Mouse (Mus musculus): Measurements from ENCODE around the gene Ttpal.

The Ttpal gene

DNA sequence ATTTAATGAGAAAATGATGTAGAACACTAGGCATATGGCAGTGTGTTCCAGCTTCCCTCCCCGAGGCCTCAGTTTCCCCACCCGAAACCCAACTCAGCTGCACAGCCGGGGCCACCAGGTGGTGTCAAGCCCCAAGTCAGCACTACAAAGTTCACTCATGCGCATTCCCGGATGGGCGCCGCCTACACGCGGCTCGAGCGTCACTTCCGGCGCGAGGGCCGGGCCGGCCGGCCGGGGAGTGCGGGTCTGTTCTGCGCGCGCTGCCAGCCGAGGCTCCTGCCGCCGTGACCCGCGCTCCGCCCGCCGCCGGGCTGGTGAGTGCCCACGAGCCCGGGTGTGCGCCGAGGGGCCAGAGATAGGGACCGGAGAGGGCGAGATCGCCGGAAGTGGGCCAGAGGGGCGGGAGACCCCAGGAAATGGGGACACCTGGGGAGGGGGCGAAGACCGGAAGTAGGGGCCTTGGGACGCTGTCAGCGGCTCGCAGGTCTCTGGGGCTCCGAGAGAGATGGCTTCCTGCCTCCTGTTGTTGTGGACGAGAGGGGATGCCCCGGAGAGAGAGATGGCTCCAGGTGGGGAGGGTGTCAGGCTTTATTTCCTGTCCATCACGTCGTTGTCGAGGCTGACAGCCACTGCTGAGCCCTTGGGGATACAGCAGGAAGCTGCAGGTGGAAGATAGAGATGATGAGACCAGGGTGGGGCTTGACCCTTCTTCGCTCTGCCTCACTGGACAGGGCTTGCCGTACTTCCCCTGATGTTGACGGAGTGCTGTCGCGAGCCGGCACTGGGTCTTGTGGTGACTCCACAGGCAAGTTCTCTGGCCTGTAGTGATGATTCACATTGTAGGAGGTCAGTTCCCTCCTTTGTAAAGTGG, at the start of gene Ttpal:
Gene Ttpal (plus strand): TSS at position 214 of the 871 bp plus-strand sequence.
- in situ Hi-C loops (cut with MboI; ENCODE audit: low sequenced_read_pairs): no loop called here

DNA sequence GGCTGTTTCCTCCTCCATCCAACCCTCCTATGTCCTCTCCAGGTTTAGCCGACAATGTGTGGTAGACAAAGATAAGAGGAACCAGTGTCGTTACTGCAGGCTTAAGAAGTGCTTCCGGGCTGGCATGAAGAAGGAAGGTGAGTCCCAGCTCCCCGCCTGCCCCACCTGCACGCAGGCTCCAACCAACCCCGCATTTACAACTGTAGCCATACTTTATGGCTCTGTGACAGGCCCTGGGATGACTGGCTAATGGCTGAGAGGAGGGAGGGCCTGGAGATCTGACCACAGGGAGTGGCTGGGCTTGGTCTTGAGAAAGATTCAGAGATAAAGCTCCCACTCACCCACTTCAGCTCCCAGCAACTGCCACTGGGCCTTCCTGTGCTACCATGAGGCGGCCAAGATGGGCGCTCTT, 49.6 kb upstream of the Ttpal start:
- in situ Hi-C loops (cut with MboI; ENCODE audit: low sequenced_read_pairs): no loop called here

DNA sequence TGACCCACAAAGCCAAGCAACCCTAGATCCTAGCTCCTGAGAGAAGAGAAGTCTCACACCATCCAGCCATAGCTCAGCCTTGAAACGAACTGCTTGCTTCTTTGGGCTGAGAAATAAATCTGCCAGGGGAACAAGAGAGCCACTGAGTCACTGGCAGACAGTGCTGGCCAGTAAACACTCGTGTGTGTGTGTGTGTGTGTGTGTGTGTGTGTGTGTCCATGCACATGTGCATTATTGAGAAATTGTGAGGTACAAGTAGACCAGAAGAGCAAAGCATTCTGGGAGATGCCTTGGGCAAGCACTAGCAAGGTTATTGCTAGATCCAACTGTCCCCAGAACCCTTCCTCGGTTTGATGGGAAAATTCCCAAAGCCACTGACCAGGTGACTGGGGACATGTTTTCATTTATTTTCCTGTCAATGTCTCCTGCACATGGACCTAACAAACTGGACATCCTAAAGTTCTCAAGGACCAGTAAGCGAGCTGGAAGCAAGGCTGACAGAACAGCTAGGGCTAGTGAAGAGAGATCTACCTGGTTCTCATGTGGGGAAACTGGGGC, 47.6 kb upstream of the Ttpal start:
- in situ Hi-C loops (cut with MboI; ENCODE audit: low sequenced_read_pairs): no loop called here

DNA sequence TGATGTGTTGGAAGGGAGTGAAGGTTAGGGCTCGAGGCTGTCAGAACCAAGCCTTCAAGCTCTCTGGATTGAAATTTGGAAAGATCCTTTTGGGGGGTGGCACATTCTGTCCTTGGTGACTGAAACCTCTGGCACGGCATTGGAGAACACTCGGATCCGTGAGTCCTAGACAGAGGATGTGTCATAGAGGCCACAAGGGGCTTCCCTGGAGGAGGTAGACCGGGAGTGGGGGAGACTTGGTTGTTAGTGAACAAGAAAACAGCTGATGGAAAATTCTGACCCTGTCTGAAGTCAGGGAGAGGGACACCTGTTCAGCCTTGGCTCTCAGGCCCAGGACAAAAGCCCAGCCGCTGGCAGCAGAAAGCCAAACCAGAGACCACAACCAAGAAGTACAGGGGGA, 47.1 kb upstream of the Ttpal start:
- in situ Hi-C loops (cut with MboI; ENCODE audit: low sequenced_read_pairs): no loop called here

DNA sequence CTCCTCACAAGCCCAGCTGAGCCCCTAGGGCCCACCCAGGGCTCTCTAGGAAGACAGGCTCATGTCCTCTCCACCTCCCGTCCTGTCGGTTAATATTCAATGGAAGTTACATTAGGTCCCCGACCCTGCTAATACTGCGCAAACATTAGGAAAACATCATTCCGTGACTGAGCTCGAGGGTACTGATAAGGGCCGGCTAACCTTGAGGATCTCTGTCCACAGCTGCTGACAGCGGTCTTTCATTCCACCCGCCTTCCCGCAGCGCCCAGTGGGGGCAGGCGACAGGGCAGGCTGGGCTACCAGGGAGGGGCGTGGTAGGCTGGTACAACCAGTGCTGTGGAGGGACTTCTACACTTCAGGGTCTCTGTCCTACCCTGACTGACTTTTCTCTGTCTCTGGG, 46.7 kb upstream of the Ttpal start:
- in situ Hi-C loops (cut with MboI; ENCODE audit: low sequenced_read_pairs): no loop called here

DNA sequence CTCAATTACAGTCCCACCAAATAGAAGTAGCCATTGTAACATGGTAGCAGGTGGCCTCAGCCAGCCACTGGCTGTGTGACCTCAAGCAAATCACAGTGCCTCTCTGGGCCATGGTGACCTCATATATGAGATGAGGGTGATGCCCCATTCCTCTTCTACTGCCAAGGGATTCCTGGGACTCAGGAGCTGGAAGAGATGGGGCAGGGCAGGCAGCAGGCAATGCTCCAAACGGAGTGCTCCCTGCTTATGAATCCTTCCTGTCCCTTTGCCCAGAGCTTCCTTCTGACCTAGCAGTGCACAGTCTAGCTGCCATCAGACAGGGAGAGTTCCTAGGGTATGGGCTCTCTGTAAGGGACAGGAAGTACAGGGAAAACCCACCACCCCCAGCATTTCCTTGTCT, 43.6 kb upstream of the Ttpal start:
- in situ Hi-C loops (cut with MboI; ENCODE audit: low sequenced_read_pairs): no loop called here

DNA sequence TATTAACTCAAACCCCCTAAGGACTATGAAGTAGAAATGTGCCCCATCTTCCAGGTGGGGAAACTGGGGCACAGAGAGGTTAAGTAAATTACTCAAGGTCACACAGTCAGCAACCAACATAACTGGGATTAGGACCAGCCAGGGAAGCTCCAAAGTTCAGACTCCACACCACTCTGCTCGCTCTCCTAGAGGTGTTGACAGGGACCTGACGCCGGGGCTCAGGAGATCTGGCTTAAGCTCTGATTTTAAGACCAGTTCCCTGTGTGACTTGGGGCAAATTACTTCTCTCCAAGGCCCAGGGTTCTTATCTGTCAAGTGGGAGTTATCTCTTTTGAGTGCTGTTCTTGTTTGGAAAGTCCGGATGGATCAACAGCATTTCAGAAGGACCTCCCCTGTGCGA, 42.9 kb upstream of the Ttpal start:
- in situ Hi-C loops (cut with MboI; ENCODE audit: low sequenced_read_pairs): no loop called here

DNA sequence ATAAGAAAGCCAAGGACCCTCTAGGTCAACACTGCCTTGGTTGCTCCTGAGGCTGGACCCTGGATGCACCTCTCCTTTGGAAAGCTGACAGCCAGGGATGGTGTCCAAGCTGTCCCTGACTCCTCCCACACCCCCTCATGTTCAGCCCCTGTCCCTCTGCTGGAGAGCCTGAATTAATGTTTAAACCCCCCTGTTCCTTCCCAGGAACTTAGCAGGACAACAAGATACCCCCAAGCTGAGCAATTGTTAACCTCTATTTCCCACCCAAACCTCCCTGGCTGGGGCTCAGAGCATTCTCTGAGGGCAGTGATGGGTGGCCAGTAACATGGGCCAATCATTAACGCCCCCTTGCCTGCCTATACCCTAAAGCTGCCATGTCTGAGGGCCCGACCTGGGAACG, 41.9 kb upstream of the Ttpal start:
- in situ Hi-C loops (cut with MboI; ENCODE audit: low sequenced_read_pairs): no loop called here

DNA sequence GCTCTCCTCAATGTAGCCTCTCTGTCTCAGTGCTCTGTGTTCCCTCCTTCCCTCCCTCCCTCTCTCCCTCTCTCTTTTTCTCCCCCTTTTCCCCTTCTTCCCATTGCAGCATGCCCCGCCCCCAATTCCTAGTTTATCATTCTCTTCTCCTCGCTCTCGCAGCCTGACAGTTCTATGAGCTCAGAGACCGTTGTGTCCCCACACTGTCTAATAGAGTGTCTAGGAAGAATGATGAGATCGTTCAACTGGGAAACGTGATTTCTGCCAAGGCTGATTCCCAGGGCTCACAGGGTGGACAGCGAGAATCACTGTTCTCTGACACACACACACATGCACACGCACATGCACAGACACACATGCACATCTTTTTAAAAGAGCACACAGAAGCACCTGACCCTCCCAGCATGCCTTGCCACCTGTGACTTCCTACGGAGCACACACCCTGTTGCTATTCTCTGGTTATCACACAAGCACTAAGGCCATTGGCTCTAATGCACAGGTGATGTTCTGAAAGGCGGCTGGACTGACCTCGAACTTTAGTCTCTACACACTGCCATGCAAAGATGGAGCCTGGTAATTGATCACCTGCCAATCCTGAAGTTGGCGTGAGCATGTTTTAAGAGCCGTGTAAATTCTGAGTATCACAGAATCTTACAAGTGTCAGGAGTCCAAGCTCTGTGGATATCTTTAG, 40.7 kb upstream of the Ttpal start:
- in situ Hi-C loops (cut with MboI; ENCODE audit: low sequenced_read_pairs): no loop called here

DNA sequence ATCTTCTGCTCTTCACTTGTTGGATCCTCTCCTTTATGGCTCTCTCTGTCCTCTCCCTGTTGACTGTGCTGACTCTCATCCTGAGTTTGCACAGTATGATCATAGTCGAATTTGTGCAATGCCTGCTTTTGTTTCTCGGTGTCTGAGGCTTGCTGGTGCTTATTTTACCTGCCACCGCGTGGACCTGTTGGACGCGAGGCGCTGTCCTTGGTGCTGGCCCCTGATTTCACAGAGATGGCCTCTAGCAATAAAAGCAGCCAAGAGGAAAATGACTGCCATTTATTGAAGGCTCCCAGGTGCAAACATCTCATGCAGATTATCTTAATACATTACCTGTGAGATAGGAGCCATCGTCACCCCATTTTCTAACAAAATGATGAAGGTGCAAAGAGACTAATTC, 37.5 kb upstream of the Ttpal start:
- in situ Hi-C loops (cut with MboI; ENCODE audit: low sequenced_read_pairs): no loop called here

DNA sequence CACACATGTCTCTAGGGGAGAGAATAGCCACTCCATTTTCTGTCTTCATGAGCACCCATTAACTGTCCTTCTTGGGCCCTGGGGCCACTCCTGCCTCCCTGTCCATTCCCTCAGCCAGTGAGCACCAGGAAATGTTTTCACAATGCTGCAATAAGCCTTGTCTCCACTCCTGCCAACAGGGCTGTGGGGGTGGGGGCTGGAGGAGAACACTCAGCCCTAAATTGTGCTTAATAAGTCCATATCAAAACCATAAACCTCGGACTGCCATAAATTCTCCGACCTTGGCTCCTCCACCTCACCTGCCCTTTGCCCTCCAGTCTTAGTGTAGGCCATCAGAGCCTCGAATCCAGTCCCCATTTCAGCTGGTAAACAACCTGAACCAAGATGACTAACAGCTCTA, 27.8 kb upstream of the Ttpal start:
- in situ Hi-C loops (cut with MboI; ENCODE audit: low sequenced_read_pairs): no loop called here

DNA sequence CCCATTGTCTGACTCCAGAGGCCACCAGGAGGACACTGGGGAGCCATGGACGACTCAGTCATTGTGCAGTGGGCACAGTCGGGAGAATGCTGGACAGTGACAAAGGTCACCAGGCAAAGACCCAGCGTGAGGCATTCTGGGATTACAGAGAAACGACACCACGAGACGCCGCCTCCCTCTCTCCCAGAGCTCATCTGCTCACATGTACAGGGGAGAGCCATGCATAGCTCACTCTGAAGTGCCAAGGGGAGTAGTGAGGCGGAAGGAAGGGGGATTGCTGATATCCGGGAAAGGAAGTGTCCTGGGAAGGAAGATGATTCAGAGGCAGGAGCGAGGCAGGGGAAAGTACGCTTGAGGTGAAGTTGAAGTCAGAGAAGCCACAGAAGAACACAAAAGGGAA, 26.9 kb upstream of the Ttpal start:
- in situ Hi-C loops (cut with MboI; ENCODE audit: low sequenced_read_pairs): no loop called here

DNA sequence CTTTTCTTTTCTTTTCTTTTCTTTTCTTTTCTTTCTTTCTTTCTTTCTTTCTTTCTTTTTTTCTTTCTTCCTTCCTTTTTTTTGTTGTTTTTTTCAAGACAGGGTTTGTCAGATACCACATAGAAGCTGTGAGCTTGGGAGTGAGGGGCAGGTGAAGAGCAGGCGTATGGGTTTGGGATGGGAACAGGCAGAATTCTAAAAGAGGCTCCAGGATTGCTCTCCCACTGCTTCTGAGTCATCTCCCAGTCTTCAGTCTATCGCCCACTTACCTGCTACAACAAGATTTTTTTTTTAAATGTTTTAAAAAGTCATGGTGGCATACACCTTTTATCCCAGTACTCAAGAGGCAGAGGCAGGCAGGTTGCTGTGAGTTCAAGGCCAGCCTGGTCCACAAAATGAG, 24.1 kb upstream of the Ttpal start:
- in situ Hi-C loops (cut with MboI; ENCODE audit: low sequenced_read_pairs): no loop called here

DNA sequence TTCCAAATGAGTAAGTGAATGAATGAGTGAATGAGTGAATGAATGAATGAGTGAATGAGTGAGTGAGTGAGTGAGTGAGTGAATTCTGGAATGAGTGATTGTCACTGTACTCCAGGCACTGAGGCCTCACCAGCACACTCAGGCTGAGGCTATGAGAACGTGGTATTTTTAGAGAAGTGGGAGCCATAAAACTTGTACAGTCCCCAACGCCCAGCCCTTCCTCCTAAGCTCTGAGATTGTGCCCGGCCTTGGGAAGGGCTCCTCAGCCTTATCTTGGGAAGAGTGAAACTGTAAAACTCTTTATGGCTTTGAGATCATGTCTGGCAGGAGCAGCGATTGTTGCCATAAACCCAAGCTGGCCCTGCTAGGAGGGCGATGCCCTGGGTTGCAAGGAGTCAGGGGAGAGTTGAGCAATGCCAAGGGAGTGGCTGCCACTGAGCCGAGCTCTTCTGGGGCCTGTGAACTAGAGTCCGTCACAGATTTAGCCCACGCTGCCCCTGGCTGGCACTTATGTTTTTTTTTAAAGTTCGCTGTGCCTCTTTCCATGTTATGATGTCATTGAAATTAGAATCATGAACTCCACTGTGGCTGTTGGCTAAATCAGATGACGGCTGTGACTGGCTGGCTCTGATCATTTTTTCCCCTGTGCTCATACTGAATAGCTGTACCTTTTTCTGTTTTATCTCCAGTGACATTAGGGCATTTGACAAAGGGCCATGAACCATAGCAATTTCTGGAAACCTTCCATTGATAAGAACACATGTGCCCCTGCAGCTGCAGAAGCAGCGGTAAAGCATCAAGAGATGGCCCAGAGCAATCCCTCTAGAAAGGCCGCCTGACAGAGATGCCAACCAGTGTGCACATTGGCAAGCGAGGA, 21.8 kb upstream of the Ttpal start:
- in situ Hi-C loops (cut with MboI; ENCODE audit: low sequenced_read_pairs): no loop called here

DNA sequence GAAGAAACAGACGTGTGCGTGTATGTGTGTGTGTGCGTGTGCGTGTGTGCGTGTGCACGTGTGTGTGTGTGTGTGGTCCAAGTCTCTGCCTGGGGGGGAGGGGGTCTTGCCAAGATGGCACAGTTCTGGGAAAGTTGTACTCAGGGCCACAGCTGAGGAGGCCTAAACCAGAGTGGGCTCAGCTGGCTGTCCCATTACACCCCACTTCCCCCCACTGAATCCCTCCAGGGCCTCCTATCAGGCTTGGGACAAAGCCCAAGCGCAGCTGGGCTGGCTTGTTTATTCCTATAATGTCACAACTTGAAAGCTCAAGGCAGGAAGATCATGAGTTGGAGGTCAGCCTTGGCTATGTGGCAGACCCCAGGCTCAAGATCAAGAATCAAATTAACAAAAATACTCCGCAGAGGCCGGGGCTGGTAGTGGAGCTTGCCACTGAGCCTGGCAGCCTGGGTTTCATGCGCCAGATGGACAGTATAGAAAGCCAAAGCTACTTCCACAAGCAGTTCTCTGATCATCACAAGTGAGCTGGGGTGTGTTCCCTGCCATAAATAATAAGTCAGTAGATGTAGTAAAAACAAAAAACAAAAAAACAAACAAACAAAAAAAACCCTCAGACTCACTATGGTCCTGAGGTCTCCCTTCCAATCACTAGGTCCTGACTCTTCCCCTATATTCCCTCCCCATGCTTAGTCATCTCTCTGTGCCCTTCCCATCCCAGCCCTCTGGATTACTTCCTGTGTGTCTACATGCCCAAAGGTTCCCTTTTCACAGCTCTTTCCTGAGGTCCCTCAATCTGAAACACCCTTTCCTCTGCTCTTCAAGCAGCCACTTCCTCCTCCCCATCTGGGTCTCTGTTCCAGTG, 18.7 kb upstream of the Ttpal start:
- in situ Hi-C loops (cut with MboI; ENCODE audit: low sequenced_read_pairs): no loop called here

DNA sequence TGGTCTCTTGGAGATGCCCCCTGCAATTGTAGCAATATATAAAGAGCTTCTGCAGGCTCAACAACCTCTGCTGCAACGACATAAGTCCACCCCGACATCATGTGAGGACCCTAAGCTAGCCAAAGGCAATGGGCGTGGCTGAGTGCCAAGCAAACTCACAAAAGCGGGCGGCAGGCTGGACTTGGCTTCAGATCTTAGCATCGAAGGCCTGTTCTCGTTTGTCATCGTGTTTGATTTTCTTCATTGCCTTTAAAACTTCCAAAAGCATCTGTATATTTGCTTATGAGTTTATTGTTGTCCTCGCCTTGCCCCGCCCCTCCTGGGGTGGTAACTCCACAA, 18.1 kb upstream of the Ttpal start:
- in situ Hi-C loops (cut with MboI; ENCODE audit: low sequenced_read_pairs): no loop called here

DNA sequence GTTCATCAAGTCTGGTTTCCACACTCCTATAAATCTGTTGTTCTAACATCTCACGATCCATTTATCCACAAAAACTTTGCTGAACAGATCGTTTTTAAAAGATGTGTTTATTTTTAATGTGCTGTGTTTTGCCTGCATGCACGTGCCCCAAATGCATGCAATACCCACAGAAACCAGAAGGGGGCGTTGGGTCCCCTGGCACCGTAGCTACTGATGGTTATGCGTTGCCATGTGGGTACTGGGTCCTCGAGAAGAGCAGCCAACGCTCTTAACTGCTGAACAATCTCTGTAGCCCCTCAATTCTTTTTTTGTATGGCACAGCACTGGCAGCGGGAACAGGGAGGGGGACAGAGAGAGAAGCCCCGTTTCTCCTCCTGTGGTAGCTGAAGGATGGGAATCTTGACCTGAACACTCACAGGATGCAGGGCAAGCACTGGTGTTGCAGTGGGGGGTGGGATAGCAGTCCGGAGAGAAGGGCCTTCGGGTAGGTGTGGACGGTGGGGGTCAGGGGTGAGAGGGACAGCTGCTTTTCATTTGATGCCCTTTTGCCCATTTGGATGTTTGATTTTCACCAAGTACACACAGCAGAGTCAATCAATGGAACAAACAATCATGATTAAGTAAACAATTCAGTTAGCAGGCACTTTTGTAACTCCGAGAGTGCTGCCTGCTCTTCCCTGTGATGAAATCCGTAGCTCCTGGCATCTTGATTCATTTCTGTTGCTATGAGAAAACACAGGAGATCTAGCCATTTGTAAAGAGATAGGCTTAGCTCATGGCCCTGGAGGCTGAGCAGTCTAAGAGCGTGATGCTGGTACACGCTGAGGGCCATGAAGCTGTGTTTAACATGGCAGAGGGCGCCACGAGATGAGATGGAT, 15.5 kb upstream of the Ttpal start:
- in situ Hi-C loops (cut with MboI; ENCODE audit: low sequenced_read_pairs): no loop called here

DNA sequence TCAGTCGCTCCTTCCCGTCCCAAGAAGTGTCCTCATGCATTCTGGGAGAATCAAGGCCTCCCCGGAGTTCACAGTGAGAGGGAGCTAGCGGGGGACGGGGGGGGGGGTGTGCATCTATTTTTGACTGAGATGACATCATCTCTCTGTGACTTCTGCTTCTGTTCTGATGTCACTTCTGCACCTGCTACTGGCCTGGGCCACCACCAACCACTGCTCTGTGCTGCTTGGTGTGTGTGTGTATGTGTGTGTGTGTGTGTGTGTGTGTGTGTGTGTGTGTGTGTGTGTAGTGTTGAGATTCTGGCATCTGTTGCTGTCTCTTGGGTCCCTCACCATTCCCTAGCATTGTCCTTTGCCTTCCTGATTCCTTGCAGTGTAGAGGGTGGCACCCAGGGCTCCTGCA, 14.6 kb upstream of the Ttpal start:
- in situ Hi-C loops (cut with MboI; ENCODE audit: low sequenced_read_pairs): no loop called here

DNA sequence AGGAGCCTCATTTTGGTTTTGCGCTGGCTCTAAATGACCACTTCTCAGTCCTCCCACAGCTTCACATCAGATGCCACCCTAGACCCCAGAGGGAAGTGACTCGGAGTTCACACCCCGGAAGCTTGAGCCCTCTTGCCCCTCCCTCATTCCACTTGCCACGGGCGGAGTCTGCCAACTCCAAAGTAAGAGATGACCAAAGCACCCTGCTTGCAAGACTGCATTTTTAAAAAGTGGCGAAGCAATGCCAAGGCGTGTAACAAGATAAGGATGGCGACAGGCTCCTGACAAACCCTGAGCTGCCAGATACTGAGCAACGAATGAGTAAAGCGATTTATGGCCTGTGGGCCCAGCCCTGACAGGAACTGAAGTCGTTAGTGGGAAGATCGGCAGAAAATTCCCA, 11.9 kb upstream of the Ttpal start:
- in situ Hi-C loops (cut with MboI; ENCODE audit: low sequenced_read_pairs): no loop called here

Measured in CH12F3 (cell line).